Mouse (Mus musculus) lung, postnatal 0 days (tissue): ENCODE measurements around the gene Pigl.

ENCODE experiments used
- CTCF ChIP-seq: IDR thresholded peaks from 2 replicates; pipeline ENCODE4 v1.5.1; 2016; ENCODE audit warnings: antibody characterized with exemption, mild to moderate bottlenecking
- EP300 ChIP-seq: IDR thresholded peaks from 2 replicates; pipeline ENCODE4 v1.6.1; 2016; ENCODE audit warnings: antibody characterized with exemption, mild to moderate bottlenecking, control low read depth

DNA sequence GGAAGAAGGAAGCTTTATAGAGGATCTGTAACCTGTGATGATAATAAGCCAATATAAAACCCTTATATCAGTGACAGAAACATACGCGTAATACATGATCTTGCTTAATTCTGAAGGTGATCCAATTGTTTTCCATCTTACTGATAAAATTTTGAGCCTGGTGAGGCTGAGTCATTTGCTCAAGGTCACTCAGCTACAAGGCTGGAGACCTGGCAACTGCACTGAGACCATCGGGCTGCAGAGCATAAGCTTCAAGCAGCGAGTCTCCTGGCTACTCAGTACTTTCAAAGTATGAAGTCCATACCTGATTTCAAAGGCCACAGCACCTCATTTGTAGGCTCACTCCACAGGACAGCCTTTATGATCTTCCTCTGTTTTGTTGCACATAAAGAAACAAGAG, 17.9 kb downstream of the Pigl start:
- TF ChIP-seq EP300, result no peak
- no peak for TF ChIP-seq CTCF
